Mouse (Mus musculus): ENCODE data around the gene Clip4.
"Not testable (repeated sequence)": the region's sequence is repeated elsewhere in the genome, so short reads cannot be mapped to it uniquely, and the experiment has no call there.

Gene Clip4

DNA sequence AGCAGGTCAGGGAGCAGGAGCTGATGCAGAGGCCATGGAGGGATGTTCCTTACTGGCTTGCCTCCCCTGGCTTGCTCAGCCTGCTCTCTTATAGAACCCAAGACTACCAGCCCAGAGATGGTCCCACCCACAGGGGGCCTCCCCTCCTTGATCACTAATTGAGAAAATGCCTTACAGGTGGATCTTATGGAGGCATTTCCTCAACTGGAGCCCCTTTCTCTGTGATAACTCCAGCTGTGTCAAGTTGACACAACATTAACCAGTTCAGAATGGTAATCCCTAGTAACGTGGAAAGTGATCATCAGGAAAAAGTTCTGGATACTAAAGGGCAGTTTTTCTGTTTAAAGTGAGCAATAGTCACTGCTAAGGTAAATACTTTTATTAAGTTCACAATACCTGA lies at the start of gene Clip4:
Gene Clip4 (plus strand): TSS at position 301 of the 400 bp plus-strand sequence.
- DNase-seq: not testable (repeated sequence)

DNA sequence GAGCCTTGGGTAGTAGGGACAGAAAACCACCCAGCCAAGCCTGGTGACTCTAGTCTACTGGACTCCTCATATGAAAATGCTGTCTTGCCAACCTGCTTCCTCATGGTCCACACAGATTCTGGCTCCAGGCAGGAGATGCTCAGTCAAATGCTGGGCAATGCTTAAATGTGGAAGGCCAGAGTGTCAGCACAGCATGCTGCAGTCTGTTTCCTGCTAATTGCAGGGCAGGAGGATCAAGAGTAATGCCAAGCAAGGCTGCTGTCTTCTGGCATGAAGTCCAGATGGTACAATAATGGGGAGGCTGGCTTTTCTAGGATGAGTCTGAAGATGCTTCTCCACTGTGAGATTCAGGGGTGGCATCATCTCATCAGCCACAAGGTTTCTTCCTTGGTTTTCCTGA lies 47.8 kb upstream of the Clip4 start:
- DNase-seq: no peak

DNA sequence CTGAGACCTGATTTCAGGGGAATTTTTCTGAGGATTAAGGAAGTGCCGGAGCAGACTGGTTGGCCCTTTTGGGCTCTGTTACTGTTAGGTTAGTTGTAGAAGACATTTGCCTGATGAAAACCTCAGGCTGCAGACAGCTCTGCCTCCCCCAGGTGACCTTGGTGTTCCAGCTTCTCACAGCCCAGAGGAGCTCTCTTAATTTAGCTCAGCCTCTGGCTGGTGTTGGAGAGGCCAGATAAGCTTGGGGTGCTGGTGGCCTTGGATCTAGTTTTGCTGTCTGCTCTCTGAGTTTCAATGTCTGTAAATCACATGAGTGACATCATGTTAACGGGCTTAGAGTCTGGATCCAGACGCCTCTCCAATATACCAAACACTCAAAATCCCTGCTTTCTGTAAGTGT lies 47.3 kb upstream of the Clip4 start:
- DNase-seq: no peak

DNA sequence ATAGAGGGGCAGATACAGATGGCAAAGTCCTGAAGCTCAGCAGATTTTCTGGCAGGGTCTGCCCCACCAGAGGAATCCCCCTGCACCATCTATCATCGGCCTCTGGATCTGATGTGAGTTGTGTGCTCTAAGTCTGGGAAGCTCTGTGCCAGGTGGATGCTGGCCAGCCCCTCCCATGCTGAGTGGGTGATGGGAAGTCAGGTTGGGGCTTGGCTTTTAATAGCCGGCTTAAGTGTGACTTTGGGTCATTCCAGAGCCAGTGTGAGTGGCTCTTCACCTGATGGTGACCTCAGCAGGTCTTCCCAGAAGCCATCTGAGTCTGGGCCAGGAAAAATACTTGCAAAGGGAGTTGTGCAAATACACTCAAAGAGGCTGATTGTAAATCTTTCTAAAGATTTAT lies 37.6 kb upstream of the Clip4 start:
- no peak for DNase-seq

DNA sequence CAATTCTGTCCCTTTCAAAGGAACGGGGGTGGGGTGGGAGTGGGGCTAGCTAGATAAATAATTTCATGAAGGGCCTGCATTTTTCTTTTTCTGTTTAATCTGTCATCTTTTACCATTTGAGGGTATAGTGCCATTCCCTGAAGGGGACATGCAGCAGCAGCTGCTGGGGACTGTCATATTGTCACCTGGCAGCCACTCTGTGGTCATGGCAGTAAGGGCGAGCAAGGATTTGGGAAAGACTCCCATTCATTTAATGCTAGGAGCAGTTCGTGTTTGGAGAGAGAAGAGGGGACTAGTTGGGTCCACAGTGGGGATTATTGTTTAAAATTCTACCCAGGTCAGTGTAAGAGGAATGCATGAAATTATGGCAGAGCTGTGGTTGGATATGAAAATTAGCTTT lies 31.8 kb upstream of the Clip4 start:
- DNase-seq: no peak

DNA sequence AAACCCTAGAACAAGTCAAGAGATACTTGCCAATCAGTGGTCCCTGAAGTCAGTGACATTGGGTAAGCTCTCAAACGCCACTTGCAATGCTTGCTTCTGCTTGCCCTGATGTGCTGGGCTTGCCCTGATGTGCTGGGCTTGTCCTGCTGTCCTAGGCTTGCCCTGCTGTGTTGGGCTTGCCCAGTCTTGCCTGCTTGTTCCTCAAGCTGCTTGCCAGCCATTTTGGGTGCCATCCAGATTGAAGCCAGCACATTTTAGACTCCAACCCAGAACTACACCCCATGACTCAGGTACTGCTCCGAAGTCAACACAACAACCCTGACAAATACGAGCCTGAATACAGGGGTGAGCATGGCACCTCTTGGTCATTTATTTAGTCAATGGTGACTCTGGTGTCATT lies 26.1 kb upstream of the Clip4 start:
- no peak for DNase-seq

DNA sequence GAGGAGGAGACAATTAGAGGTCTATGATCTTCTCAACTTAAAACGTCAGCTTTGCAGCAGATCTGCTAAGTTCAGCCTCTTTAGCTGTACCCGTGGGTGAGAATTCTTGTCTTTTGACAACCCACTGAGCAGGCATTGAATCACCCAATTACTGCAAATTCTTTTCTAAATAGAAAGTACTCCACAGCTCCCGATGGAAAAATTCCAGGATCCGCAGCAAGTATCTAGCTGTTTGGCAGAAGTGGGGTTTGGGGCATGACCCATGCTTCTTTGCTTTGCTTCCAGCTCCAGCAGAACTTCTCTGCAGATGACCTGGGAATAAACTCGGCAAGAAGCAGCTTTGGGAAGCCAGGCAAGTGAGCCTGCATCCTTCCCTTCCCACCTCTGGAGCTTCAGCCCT lies 25.3 kb upstream of the Clip4 start:
- DNase-seq: no peak

DNA sequence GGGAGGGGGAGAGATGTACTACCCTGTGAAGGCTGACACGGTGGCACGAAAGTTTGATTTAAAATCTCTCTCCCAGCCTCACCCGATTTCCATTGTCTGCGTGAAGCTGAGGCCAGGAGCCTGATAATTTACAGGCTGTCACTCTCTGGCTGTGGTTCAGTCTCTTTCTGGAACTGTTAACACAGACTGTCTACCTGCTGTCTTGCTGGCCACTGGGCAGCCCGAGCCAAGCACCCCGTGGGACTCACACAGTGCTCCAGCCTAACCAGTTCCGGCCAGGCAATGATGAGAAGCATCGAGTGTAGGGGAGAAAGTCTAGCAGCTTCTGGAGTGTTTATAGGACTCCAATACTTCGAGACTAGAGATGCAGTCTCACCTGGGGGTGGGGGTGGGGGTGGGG lies 22.2 kb upstream of the Clip4 start:
- DNase-seq: no peak

DNA sequence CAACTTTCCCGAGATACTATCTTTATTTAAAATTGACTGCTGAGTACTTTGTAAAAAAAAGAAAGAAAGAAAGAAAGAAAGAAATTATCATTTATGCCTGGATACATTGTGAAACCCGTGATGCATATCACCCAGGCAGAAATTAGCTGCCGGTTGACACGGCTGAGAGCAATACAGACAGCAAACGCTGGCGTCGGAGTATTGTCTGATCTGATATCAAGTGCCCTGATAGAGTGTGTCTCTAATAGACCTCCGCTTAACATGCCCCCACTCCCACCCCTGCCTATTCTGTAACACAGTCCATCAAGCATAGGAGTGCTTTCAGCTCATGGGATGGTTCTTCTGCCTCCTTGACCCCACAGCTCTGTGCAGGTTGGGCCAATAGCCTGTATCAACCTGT lies 20.7 kb upstream of the Clip4 start:
- no peak for DNase-seq

DNA sequence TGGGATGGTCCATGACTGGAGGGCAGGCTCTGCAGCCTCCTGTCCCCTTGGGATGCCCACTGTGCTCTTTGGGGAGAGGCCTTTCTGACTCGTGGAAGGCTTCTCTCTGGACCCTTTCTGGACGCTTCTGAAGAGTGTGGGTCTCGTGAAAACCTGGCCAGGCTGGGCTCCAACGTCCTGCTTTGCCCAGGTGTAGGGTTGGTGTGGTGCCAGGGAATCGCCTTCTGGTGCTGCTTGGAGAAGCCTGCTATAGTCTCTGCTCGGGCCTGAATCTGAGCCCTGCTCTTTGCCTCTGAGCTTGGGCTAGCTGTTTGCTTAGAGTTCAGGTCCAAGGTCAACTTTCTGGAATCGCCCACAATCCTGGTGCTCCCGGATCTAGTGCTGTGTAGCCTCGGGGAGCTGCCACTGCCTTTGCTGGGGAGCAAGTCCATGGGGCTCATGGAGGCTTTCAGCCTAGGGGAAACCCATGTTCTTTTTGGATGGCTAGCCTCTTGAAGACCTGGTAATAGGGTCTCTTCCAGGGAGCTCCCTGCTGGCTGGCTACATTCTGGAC lies 18.6 kb upstream of the Clip4 start:
- no peak for DNase-seq

DNA sequence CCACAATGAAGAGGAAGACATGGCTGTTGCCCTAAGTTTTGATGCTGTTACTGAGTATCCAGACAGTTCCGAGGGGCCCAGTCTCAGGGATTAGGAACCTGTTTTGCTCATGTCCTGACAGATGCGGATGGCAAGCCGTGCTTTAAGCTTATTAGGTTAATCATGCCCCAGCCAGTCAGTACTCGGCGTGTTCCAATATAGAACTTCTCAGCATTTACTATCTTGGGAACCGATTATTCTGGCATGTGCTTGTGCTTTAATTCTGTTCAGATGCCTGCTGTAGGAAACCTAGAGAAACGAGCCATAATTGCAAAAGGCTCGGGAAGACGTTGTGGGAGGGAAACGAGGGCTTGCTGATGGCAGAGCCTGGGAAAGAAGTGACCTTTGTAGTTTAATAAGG lies 15.4 kb upstream of the Clip4 start, which contains the start of gene Pcare:
Gene Pcare (minus strand): TSS at position 64 of the 400 bp plus-strand sequence.
- no peak for DNase-seq

DNA sequence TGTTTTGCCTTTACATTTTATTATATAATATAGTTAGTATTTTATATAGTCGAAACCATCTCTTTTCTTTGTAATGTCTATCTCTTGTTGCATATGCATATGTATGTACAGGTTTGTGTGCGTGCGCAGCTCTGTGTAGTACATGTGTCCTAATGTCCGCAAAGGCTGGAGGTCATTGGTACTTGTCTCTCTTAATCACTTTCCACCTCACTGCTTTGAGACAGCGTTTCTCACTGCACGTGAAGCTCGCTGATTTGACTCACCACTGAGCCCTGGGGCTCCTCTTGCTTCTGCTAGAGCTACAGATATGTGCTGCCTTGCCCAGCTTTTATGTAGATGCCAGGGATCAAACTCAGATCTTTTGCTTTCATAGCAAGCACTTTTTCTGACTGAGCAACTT lies 7.7 kb upstream of the Clip4 start:
- no peak for DNase-seq

DNA sequence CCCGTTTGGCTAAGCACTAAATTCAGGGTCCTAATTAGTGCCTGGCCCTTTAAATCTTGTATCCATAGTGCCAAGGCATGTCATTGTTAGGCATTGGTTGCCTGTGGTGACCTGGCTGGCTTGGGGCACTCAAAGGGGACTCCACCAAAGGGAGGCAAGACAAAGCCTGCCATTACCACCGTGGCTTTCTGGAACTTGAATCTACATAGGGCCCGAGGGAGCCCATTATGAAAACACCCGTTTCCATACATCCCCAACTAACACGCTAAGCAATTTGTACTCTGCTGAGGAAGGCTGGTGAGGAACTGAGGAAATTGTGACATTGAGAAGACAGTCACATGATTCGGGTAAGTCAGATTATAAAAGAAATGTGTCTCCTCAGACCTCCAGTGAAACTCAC lies 1.3 kb downstream of the Clip4 start:
- DNase-seq: no peak

DNA sequence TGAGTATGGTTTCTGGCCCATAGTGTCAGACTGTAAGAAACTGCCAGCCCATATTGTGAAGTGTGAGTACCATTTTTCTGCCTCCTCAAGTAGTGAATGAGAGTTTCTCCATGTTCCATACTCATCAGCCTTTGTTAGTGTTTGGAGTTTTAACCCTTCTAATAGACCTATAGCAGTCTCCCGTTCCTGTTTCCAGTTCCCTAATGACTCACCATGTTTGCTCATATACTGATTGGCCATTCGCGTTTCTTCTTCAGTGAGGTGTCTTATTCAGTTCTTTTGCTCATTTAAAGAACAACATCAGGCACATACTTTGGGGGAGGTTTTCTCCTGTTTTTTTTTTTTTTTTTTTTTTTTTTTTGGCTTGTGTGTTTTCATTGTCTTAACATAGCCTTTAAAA lies 2.4 kb downstream of the Clip4 start:
- no peak for DNase-seq

DNA sequence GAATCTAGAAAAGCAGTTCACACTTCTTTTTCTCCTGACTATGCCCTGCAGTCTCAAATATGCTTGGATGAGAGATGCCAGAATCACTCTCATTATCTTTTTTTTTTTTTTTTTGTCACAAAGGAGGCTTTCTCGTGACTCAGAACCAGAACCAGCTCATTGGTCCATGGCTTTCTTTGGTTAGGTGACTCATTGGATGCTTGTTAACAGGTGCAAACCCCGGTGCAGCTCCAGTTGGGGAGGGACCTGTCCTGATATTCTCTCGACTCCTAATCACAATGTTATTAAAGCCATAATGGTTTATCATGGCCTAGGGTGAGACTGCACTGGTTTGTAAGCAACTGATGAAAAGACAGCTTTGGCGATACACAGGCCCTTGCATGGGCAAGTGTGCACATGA lies 5.9 kb downstream of the Clip4 start:
- no peak for DNase-seq

DNA sequence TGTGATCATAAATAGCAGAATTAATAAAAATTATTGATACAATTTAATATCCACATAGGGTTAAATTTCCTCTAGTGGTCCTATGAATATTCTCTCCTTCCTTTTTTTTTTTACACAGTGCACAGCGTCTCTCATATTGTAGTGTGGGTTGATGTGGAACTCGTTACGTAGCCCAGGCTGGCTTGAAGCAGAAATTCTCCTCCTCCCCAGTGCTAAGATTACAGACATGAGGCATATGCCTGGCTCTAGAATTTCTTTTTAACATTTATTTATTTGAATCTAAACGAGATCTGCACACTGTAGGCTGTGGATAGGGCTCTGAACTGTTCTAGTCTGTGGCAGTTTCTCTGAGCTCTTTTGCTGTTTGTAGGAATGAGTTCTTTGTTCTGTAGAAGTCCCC lies 7.0 kb downstream of the Clip4 start:
- no peak for DNase-seq

DNA sequence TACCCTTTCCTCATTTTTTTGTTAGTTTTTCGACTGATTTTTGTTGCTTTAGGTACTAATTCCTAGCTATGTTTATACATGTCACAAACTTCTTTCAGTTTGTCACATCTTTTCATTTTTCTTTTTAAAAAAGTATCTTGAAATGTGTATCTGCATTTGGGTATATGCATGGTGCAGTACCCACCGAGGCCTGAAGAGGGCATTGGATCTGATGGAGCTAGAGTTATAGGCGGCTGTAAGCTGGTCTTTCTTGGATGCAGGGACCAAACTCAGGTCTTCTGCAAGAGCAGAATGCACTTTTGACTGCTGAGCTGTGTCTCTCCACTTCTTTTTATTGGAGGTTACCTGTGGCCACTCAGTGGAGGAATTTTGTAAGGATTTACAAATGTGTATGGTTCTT lies 10.4 kb downstream of the Clip4 start:
- DNase-seq: no peak

DNA sequence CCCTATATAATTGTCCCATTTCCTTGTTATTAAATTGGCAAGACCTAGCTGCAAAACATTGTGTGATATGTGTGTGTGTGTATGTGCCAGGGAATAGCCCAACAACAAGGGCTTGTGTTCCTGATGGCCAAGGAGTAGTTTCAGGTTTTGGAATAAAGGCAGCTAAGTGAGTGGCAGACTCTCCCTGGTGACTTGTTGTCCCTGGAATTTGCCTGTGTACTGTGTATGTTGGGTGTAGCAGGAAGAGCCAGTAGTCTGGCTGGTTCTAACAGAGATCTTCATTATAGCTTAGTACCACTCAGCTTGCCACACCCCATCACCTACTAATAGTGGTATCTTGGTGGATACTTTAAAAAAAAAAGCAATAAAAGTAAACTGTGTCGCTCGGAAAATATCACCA lies 12.2 kb downstream of the Clip4 start:
- DNase-seq: no peak

DNA sequence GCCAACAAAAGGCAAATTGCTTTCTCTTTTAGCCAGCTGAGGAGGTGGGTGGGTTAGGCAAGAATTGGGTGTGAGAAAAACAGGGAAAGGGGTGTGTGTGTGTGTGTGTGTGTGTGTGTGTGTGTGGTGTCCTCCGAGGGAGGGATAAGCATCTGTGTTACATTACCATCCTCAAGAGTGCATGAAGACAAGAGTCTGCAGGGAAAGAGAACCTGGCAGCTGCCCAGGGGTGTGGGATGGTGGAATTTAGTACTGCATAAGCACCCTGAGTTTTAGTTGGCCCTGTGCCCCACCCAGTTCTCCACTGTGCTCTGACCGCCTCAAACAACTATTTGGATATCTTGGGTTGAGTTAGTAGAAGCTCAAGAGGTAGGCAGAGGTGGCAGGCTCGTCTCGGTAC lies 12.7 kb downstream of the Clip4 start:
- no peak for DNase-seq

DNA sequence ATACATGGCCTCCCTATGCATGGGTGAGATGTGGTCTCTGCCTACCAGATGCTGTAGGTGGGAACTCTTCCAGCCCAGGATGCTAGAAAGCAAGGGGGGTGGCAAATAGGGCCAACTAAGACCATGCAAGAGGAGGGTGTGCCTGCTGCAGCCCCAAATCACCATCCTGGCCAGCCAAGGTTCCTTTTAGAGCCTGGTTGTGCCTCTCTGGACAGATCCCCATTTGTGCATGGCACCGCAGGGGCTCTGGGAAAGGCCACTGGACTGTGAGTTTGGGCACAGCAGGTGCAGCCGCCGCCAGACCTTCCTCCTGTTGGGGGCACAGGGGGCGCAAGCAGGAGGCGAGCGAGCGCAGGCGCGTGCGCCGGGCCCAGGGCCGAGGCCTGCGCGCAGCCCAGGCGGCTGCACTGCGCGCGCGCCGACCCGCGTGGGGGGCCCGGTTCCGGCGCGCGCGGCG lies 14.0 kb downstream of the Clip4 start:
- peak; percentile 5 for DNase-seq

DNA sequence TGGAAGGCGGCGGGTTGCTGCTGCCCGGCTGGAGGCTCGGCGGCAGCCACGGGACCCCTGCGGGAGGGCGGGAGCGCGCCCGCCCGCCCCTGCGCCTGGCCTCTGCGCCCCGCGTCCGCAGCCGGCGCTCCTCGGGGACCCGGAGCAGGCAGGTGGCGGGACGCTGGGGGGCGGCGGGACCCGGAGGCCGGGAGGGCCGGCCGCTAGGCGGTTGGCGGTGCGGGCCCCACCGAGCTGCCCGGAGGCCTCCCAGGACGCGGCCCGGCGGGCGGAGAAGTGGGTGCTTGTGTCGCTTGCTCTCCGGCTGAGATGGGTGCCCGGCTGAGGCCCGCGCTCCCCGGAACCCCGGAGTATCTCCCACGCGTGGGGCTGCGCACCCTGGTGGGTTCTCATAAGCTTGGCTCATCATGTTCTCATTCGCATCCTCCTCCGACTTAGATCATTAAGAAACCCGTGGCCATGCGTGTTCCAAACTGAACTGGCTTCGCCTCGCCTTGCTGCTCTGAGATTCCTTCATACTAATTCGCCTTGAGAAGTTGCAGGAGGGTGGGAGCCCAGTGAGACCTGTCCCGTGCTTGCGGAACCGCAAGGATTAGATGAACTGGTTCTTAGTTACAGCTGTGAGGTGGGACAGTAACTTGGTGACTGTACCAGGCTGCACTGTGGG lies 14.6 kb downstream of the Clip4 start:
- DNase-seq: peak; percentile 11

DNA sequence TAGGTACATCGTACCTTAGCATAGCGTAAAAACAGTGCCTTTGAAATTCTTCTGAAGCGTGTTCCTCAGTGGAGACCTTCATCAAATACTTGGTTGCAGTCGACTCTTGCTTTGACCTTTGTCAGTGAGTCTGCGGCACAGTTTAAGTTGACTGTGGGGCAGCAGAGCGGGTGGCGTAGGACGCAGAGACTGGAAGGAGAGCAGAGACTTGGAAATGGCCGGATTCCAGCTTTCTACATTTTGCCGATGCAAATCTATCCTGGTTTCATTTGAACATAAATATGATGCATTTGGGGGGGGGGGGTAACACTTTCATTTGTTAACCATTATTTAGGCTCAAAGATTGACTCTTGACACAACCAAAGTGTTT lies 15.1 kb downstream of the Clip4 start:
- no peak for DNase-seq

DNA sequence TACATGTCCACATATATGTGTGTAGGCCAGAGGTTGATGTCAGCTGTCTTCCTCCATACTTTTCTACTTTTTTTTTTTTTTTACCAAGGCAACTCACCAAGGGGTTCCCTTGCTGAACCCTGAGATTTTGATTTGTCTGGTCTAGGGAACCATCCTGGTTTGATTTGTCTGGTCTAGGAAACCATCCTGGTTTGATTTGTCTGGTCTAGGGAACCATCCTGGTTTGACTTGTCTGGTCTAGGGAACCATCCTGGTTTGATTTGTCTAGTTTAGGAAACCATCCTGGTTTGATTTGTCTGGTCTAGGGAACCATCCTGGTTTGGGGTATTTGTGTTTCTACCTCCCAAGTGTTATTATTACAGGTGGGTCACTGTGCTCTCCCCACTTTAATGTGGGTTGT lies 18.2 kb downstream of the Clip4 start:
- no peak for DNase-seq

DNA sequence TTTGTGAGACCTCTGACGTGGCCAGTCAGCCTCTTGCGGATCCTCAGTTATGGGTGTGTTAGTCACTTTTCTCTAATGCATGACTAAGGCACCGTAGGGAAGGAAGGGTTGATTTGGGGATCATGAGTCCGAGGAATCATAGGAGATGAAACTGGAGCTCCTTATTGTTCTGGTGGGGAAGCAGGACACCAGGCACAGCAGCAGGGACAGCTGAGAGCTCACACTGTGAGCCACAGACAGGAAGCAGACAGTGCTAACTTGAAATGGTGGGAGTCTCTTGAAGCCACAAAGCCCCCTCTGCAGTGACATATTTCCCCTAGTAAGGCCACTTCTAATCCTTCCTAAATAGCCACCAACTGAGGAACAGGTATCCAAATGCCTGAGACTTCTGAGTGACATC lies 22.8 kb downstream of the Clip4 start:
- no peak for DNase-seq

DNA sequence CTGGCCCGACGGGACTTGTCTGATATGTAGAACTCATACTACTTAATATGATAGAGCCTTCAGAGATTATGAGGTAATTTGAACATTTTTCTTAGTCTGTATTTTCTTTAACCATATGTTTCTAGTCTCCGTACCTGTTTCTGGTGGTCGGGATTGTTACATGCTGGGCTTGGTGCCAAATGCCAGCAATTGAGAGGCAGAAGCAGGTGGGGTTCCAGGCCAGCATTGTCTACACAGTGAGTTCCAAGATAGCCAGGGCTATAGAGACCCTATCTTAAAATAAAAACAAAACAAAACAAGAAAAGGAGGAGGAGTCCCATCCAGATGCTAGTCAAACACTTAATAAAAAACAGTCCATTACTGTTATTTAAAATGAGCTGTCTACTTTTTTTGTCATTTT lies 23.3 kb downstream of the Clip4 start:
- DNase-seq: no peak

All from thymus, postnatal 14 days (tissue).